Mouse (Mus musculus): ENCODE measurements around the gene Impdh2. TPM values are rescaled to one million over a fixed set of nuclear protein-coding genes. Genes with fewer than 3 reads are reported as not detected.
A peak's percentile ranks its signal among the peaks of the same experiment; 100 is the strongest.

The Impdh2 gene
- 135 and 143 TPM in 2 replicates for polyA plus RNA-seq (2015; fragmentation: Nextera tagmentation; extraction: Ambion mirVana)

- Histone ChIP-seq H3K36me3 (ENCODE audit: poor library complexity, severe bottlenecking) (peaks cover 82% of the 10 kb centered on the region), H3K4me2 (peak within 1 kb of the TSS; percentile 75), H3K27me3 (no peaks in the 10 kb centered on the region), H3K27ac (peak within 1 kb of the TSS; percentile 44), H3K4me1 (peaks cover 18% of the 10 kb centered on the region), H3K4me3 (peak within 1 kb of the TSS; percentile 46), H3K9me3 (replicated peaks) (no peaks in the 10 kb centered on the region), H3K9ac (peak within 1 kb of the TSS; percentile 77)
- ATAC-seq, result peak; percentile 99
- under 1% methylated on average over 51 of the region's 53 CpGs for WGBS
Observed at GRCm38 (mm10) chr9:108560227-108560841, at the start of gene Impdh2. Impdh2 (plus strand) TSS chr9:108560286.

- peak within 1 kb of the TSS; percentile 82 for H3K4me2 ChIP-seq
- no peaks in the 10 kb centered on the region for H3K9me3 ChIP-seq (replicated peaks)
- H3K4me3 ChIP-seq, result peak within 1 kb of the TSS; percentile 97
- H3K27me3 ChIP-seq, result no peaks in the 10 kb centered on the region
- ATAC-seq, result peak; percentile 98
- H3K4me1 ChIP-seq, result peaks cover 34% of the 10 kb centered on the region
- H3K27ac ChIP-seq, result peak within 1 kb of the TSS; percentile 99
- WGBS, result 1% methylated on average over 55 of the region's 55 CpGs
- peaks cover 50% of the 10 kb centered on the region for H3K36me3 ChIP-seq (ENCODE audit: poor library complexity, severe bottlenecking)
- peak within 1 kb of the TSS; percentile 93 for H3K9ac ChIP-seq
Observed at GRCm38 (mm10) chr9:108516380-108517251, 43.5 kb upstream of the Impdh2 start, which contains the start of gene Qrich1. Qrich1 (plus strand) TSS chr9:108516806.

GRCm38 (mm10) chr9:108517253-108517930, 42.7 kb upstream of the Impdh2 start:
- Histone ChIP-seq H3K4me1 (peaks cover 41% of the 10 kb centered on the region), H3K9me3 (replicated peaks) (no peaks in the 10 kb centered on the region), H3K9ac (peak overlapping the region; percentile 93), H3K36me3 (ENCODE audit: poor library complexity, severe bottlenecking) (peaks cover 43% of the 10 kb centered on the region), H3K27ac (peak overlapping the region; percentile 99), H3K4me3 (peak overlapping the region; percentile 97), H3K4me2 (peak overlapping the region; percentile 82), H3K27me3 (no peaks in the 10 kb centered on the region)
- WGBS, result 0% methylated on average over 60 of the region's 95 CpGs
- peak; percentile 82 for ATAC-seq

- peaks cover 41% of the 10 kb centered on the region for H3K4me1 ChIP-seq
- peak overlapping the region; percentile 97 for H3K4me3 ChIP-seq
- peak overlapping the region; percentile 99 for H3K27ac ChIP-seq
- WGBS, result under 1% methylated on average over 13 of the region's 13 CpGs
- H3K27me3 ChIP-seq, result no peaks in the 10 kb centered on the region
- H3K9me3 ChIP-seq (replicated peaks), result no peaks in the 10 kb centered on the region
- H3K36me3 ChIP-seq (ENCODE audit: poor library complexity, severe bottlenecking), result peaks cover 37% of the 10 kb centered on the region
- H3K9ac ChIP-seq, result peak overlapping the region; percentile 93
- ATAC-seq, result no peak
- peak overlapping the region; percentile 82 for H3K4me2 ChIP-seq
Observed at GRCm38 (mm10) chr9:108517931-108518332, 42.2 kb upstream of the Impdh2 start.

- 58% methylated on average over 2 of the region's 2 CpGs for WGBS
- no peak overlapping the region for H3K4me3 ChIP-seq
- ATAC-seq, result no peak
Observed at GRCm38 (mm10) chr9:108521604-108522003, 38.5 kb upstream of the Impdh2 start.

GRCm38 (mm10) chr9:108523341-108523740, 36.7 kb upstream of the Impdh2 start:
- Histone ChIP-seq H3K4me3 (no peak overlapping the region), H3K27ac (no peak overlapping the region), H3K4me1 (peaks cover 30% of the 10 kb centered on the region), H3K9me3 (replicated peaks) (no peaks in the 10 kb centered on the region), H3K27me3 (no peaks in the 10 kb centered on the region), H3K36me3 (ENCODE audit: poor library complexity, severe bottlenecking) (peaks cover 18% of the 10 kb centered on the region), H3K9ac (no peak overlapping the region), H3K4me2 (no peak overlapping the region)
- no peak for ATAC-seq
- WGBS, result 98% methylated on average over 4 of the region's 4 CpGs

More at GRCm38 (mm10) chr9:108521604-108522003, 38.5 kb upstream of the Impdh2 start:
- Histone ChIP-seq H3K27ac (peak overlapping the region; percentile 54; the same call in 1 of the 2 replicates), H3K36me3 (ENCODE audit: poor library complexity, severe bottlenecking) (peaks cover 16% of the 10 kb centered on the region), H3K9me3 (replicated peaks) (no peaks in the 10 kb centered on the region), H3K9ac (no peak overlapping the region), H3K4me1 (peaks cover 33% of the 10 kb centered on the region), H3K4me2 (peak overlapping the region; percentile 18; the same call in 1 of the 2 replicates), H3K27me3 (no peaks in the 10 kb centered on the region)

GRCm38 (mm10) chr9:108525400-108525799, 34.7 kb upstream of the Impdh2 start:
- no peak overlapping the region for H3K4me3 ChIP-seq
- H3K4me1 ChIP-seq, result peaks cover 12% of the 10 kb centered on the region
- no peaks in the 10 kb centered on the region for H3K27me3 ChIP-seq
- no peak overlapping the region for H3K27ac ChIP-seq
- no peaks in the 10 kb centered on the region for H3K9me3 ChIP-seq (replicated peaks)
- no peak overlapping the region for H3K4me2 ChIP-seq
- ATAC-seq, result no peak
- peaks cover 30% of the 10 kb centered on the region for H3K36me3 ChIP-seq (ENCODE audit: poor library complexity, severe bottlenecking)
- H3K9ac ChIP-seq, result no peak overlapping the region
- 87% methylated on average over 3 of the region's 3 CpGs for WGBS

GRCm38 (mm10) chr9:108530954-108531353, 29.1 kb upstream of the Impdh2 start:
- ATAC-seq, result no peak
- no peak overlapping the region for H3K4me2 ChIP-seq
- 88% methylated on average over 1 of the region's 1 CpGs for WGBS
- H3K4me3 ChIP-seq, result no peak overlapping the region
- H3K36me3 ChIP-seq (ENCODE audit: poor library complexity, severe bottlenecking), result peaks cover 76% of the 10 kb centered on the region
- no peaks in the 10 kb centered on the region for H3K9me3 ChIP-seq (replicated peaks)
- H3K27me3 ChIP-seq, result no peaks in the 10 kb centered on the region
- H3K4me1 ChIP-seq, result no peaks in the 10 kb centered on the region
- H3K9ac ChIP-seq, result no peak overlapping the region
- H3K27ac ChIP-seq, result no peak overlapping the region

- H3K36me3 ChIP-seq (ENCODE audit: poor library complexity, severe bottlenecking), result peaks cover 82% of the 10 kb centered on the region
- no peaks in the 10 kb centered on the region for H3K9me3 ChIP-seq (replicated peaks)
- WGBS, result 98% methylated on average over 1 of the region's 1 CpGs
- H3K4me2 ChIP-seq, result no peak overlapping the region
- H3K9ac ChIP-seq, result no peak overlapping the region
- no peak overlapping the region for H3K4me3 ChIP-seq
- H3K27ac ChIP-seq, result no peak overlapping the region
- H3K27me3 ChIP-seq, result no peaks in the 10 kb centered on the region
- no peaks in the 10 kb centered on the region for H3K4me1 ChIP-seq
- no peak for ATAC-seq
Observed at GRCm38 (mm10) chr9:108531496-108531895, 28.6 kb upstream of the Impdh2 start.

- no peaks in the 10 kb centered on the region for H3K4me1 ChIP-seq
- no peak overlapping the region for H3K4me2 ChIP-seq
- H3K36me3 ChIP-seq (ENCODE audit: poor library complexity, severe bottlenecking), result peaks cover 93% of the 10 kb centered on the region
- no peak overlapping the region for H3K4me3 ChIP-seq
- no peak overlapping the region for H3K27ac ChIP-seq
- no peaks in the 10 kb centered on the region for H3K9me3 ChIP-seq (replicated peaks)
- no peak overlapping the region for H3K9ac ChIP-seq
- ATAC-seq, result no peak
- H3K27me3 ChIP-seq, result no peaks in the 10 kb centered on the region
Observed at GRCm38 (mm10) chr9:108540846-108541245, 19.2 kb upstream of the Impdh2 start.

- no peaks in the 10 kb centered on the region for H3K4me1 ChIP-seq
- H3K9ac ChIP-seq, result no peak overlapping the region
- H3K36me3 ChIP-seq (ENCODE audit: poor library complexity, severe bottlenecking), result peaks cover 94% of the 10 kb centered on the region
- no peak overlapping the region for H3K27ac ChIP-seq
- WGBS, result 97% methylated on average over 3 of the region's 3 CpGs
- no peak overlapping the region for H3K4me2 ChIP-seq
- H3K9me3 ChIP-seq (replicated peaks), result no peaks in the 10 kb centered on the region
- H3K27me3 ChIP-seq, result no peaks in the 10 kb centered on the region
- H3K4me3 ChIP-seq, result no peak overlapping the region
- ATAC-seq, result no peak
Observed at GRCm38 (mm10) chr9:108545986-108546385, 14.1 kb upstream of the Impdh2 start.

GRCm38 (mm10) chr9:108546875-108547274, 13.2 kb upstream of the Impdh2 start:
- Histone ChIP-seq H3K4me1 (no peaks in the 10 kb centered on the region), H3K9me3 (replicated peaks) (no peaks in the 10 kb centered on the region), H3K27me3 (no peaks in the 10 kb centered on the region), H3K27ac (no peak overlapping the region), H3K9ac (no peak overlapping the region), H3K36me3 (ENCODE audit: poor library complexity, severe bottlenecking) (peaks cover 92% of the 10 kb centered on the region), H3K4me2 (no peak overlapping the region), H3K4me3 (no peak overlapping the region)
- 92% methylated on average over 1 of the region's 1 CpGs for WGBS
- ATAC-seq, result no peak
